Mouse (Mus musculus): ENCODE measurements around the gene Sfta2.
A peak's percentile ranks its signal among the peaks of the same experiment; 100 is the strongest.

Gene Sfta2

GRCm38 (mm10) chr17:35601249-35601648 lies at the start of gene Sfta2:
Gene Sfta2, plus strand, starts transcription at chr17:35601549.
- DNase-seq, result no peak

DNA sequence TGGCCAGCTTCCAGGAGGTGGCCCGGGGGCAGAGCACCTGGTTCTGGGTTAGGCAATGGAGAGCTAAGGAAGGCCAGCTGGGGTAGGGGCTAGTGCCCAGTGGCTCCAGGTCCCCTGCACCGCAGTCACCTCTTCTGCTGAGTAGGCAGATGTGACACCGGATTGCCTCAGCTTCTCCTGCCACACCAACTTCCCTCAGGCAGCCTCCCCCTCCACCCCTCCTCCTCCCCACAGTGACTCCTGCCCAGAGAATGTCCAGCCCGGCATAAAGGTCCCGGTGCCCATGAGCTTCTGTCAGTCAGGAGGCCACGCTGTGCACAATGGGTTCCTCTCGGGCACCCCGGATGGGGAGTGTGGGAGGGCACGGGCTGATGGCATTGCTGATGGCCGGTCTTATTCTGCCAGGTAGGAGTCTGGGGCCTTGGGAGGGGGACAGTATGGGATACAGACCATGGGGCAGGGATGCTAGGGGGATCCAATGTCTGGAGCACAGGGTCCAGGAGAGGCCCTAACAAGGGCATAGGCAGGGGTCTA lies 49.4 kb upstream of the Sfta2 start, which contains the start of gene Cdsn:
TSS of gene Cdsn (plus strand) at position 248 of the 534 bp plus-strand sequence.
- DNase-seq, result no peak

DNA sequence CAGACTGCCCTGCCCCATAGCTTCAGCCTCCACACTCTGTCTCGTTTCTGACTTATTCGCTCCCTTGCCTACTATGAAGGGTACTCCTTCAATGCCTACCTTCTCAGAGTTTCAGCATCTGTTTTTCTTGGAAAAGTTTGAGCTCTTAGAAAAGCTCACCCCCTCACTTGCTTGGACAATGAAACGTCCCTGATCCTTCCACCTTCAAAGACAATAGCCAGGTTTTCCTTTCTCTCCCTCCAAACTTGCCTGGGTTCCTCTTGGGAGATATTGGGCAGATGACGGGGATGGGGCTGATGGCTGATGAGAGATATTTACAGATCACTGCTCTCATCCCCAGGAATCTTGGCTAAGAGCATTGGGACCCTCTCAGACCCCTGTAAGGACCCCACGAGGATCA lies 47.0 kb upstream of the Sfta2 start:
- DNase-seq, result no peak

DNA sequence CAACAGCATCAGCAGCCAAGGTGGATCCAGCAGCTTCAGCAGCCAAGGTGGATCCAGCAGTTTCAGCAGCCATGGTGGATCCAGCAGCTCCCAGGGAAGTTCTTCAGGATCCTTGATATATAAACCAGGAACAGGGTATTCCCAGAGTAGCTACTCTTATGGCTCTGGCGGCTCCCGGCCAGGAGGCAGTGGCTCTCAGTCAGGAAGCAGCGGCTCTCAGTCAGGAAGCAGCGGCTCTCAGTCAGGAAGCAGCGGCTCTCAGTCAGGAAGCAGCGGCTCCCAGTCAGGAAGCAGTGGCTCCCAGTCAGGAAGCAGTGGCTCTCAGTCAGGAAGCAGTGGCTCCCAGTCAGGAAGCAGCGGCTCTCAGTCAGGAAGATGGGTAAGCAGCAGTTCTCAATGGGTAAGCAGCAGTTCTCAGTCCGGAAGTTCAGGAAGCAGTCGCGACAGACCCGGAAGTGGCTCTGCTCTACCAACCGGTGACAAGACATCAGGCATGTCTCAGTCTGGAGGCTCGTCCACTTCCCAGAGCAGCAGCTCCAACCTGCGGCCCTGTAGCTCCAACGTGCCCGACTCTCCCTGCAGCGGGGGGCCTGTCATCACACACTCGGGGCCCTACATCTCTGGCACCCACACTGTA lies 46.5 kb upstream of the Sfta2 start:
- DNase-seq, result no peak

DNA sequence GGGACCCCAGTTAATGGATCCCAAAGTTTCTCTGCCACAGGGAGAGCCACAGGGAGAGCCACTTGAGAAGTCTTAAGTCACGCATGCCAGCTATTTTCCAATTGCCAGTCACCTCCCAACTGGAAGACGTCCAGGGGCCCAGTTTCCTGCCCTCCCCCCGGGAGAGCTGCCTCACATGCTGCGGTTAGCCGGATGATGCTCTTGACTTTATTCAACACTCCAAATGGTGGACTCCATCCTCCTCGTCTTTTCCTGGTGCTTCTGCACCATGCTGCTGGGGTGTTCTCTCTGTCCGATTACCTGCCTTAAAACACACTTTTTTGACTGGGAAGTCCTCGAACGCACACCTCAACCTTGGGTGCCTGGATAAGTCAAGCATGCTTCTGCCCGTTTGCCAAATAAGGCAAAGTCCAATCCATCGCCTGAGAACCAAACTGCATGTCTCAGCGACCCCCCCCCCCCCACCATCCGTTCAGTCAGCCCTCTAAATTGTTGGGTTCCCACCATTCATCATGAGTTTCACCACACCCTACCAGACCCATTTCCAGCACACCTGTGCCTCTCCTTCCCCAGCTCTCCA lies 45.1 kb upstream of the Sfta2 start:
- DNase-seq, result no peak

DNA sequence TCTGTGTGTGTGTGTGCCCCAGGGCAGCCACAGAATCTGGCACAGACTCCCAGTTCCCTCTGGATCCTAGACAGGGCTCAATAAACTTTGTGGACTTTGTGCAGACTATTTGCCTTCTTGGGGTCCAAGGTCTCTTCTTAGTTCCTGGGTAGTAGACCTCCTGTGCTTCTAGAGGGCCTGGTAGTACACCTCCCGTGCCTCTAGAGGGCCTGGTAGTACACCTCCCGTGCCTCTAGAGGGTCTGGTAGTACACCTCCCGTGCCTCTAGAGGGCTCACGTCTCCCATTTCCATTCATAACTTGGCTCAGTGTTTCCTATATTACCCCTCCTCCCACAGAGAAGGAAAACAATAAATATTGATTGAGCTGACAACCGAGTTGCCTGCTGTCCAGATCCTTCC lies 44.5 kb upstream of the Sfta2 start:
- DNase-seq, result peak; percentile 82

- DNase-seq, result no peak
Measured at GRCm38 (mm10) chr17:35557351-35557750, 44.0 kb upstream of the Sfta2 start.

- DNase-seq, result no peak
Measured at GRCm38 (mm10) chr17:35558216-35558615, 43.1 kb upstream of the Sfta2 start.

GRCm38 (mm10) chr17:35567150-35567549 lies 34.2 kb upstream of the Sfta2 start, which contains the start of gene 2300002M23Rik:
Gene 2300002M23Rik, plus strand, starts transcription at chr17:35567450.
- DNase-seq, result no peak

DNA sequence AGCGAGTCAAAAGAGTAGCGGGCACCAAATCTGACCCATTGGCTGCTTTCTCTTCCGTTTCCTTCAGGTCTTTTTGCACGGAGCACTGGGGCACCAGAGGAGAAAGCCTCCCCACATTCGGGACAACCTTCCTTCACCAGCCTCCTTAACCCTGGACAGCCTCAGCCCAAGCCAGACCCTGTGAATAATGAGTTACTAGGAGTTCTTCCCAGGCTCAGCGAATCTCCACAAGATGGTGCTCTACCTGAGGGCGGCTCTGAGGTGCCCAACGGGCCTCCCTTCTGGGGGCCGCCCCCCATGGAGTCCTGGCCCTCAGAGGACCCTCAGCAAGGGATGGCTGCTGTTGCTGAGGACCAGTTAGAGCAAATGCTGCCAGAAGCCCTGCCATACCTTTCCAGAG lies 33.6 kb upstream of the Sfta2 start:
- DNase-seq, result no peak

DNA sequence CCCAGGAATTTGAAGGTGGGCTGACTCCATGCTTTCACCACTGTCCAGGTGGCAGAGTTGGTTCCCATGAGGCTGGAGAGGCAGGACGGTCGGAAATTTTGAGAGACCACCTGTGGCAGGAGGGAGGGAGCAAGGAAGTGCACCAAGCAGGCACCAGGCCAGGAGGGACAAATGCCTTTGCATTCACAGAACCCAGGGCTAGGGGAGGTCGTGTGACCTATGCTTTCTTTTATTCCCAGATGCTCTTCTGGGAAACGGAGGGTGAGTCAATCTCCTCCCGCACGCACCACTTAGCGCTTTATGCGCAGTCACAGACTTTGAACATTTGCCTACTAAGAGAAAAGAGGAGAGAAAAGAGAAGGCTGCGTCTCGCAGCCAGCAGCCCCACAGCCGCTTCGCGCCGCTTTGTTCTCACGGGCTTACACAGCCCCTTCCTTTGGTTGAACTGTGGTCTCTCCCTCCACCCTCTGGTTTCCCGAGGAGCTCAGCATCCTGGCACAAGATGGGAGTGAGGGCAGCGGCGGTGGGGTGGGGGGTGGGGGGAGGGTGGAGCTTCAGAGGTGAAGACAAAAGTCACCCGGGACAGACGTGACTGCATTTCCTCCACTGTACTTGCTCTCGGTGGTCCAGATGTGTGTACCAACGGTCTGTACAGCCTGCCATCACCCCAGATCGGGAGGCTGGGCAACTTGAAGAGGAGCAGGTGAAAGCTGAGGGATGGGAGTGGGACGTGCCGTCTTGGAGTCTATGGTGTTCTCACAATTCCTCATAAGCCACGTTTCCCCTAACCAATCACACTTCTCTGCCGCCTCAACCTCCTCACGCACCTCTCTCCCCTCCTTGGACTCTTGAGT lies 32.0 kb upstream of the Sfta2 start:
- peak; percentile 49 for DNase-seq

GRCm38 (mm10) chr17:35570836-35571235 lies 30.5 kb upstream of the Sfta2 start:
- DNase-seq, result no peak

DNA sequence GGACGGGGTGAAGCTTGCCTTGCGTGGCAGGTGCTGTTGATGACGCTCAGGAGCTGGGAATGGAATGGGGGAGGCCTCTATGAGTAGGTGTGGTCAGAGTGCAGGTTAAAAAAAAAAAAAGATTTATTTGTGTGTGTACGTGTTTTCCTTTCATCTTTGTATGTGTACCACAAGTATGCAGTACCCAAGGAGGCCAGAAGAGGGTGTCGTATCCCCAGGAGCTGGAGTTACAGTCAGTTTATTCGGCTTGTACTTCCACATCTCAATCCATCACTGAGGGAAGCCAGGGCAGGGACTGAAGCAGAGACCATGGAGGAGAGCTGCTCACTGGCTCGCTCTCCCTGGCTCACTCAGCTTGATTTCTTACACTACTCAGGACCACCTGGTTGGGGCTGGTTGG lies 29.9 kb upstream of the Sfta2 start:
- no peak for DNase-seq

DNA sequence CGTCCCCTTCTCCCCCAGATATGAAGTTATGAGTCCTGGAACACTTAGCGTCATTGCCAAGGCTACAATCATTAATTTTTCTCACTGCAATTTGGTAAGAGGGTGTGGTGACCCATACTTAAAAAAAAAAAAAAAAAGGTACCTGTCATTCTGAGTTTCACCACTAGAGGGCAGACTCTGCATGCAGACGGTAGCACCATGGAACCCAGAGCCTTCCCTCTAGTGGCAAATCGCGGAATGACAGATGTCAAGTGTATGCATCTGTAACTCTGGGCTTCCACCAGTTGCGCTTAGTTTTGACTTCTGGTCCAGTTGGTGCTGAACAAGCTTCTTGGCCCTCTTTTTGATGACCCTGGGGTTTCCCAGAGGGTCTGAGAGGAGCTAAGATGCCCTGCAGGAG lies 23.1 kb upstream of the Sfta2 start:
- peak; percentile 92 for DNase-seq

GRCm38 (mm10) chr17:35582900-35583299 lies 18.4 kb upstream of the Sfta2 start:
- peak; percentile 19 for DNase-seq

- DNase-seq, result peak; percentile 88
Measured at GRCm38 (mm10) chr17:35584330-35584937, 16.9 kb upstream of the Sfta2 start.

- DNase-seq, result no peak
Measured at GRCm38 (mm10) chr17:35587291-35587690, 14.1 kb upstream of the Sfta2 start.

DNA sequence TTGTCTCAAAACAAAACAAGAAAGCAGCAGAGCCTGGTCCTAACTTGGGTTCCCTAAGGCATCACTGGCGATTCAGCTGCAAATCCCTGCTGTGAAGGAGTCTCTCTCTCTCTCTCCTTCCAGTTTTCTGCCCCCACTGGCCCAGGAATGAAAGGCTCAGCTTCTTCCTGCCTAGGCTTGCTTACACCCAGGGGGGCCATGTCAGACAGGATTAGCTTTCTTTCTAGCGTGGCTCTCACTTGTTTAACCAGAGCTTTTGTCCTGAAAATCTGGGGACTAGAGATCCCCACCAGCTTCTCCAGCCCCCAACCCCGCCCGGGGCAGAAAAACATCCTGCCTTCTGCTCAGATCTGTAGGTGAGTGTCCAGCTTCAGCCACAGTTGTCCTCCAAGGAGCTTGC lies 13.0 kb upstream of the Sfta2 start:
- peak; percentile 35 for DNase-seq

DNA sequence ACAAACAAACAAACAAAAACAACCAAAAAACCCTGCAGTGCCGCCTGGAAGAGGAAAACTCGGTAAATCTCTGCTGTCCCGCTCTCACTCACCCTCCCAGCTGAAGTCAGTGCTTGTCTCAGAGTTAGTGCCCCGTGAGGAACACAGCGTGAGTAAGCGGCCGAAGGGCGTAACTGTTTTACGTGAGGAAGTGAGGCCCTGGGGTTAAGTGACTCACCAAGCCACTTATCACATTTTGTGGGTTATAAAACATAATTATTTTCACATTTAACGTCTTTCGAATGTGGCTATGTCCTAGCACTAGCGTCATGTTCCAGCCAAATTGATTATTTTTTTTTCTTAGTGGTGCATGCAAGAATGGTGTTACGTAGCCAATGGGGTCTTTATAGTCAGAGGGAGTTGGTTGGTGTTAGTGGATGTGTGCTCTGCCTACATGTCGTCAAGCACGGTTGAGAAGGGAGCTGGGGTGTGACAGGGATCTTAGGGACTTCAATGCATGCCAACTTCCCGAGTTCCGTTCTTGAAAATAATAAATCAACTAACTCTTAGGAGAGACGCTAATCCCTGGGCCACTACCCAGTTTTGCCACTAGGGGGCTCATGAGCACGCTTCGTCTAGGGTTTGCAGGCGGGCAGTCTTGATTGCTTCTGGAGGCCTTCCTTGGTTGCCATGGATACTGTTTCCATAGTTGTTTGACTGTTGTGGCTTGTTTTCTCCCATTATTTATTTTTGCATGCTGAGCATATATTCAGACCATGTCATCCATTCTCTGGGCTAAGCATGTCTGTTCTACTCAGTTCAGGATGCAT lies 10.7 kb upstream of the Sfta2 start:
- peak; percentile 90 for DNase-seq

DNA sequence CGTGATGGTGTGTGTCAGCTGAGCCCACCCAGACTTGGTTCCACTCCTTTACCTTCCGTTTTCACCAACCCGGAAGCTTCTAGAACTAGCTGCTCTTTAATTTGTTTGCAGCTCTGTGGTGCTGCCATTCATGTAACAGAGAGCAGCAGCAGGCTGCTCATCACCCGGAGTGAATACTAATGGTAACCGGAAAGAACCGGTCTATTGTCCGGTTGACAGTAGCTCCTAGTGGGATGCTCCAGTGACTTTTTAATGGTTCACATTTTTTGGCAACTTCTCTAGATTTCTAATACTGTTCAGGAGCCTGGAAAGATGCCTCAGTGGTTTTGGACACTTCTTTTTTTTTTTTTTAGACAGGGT lies 10.2 kb upstream of the Sfta2 start:
- DNase-seq, result no peak

DNA sequence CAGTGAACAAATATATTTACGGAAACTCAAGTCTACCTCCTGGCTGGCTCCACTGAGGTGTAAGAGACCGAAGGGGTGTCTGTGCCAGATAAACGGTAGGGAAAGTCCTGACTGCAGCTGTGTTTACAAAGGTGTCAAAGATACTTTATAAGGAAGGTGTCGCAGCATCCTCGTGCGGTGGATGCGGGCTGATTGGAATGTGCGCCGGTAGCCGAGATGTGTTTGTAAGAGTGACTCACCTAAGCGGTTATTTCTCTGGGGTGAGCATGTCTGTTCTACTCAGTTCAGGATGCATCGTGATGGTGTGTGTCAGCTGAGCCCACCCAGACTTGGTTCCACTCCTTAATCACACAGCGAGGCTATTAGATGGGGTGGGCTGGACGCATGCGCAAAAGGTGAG lies 9.6 kb upstream of the Sfta2 start:
- DNase-seq, result no peak

DNA sequence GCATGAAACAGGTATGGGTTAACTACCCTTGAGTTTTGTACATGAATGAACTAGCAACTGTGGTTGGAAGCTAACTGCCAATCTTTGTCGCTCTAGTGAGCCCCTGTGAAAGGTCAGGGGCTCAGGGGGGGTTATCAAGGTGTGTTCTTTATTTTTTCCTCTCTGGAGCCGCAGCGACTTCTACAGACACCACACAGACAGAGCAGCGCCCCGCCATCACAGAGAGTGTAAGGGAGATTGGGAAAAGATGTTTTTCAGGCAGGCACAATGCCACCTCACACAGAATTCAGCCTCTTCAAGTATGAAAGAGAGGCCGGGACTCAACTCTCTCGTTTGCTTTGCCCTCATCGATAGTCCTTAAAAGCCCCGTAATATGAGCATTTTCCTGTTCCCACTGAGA lies 9.2 kb upstream of the Sfta2 start:
- no peak for DNase-seq
